Comparison of ENCODE assay signal across 1 mouse cellular context in genomic region chr5:125391609-125392008, GRCm38 (mm10).
TF ChIP-seq lines count a peak whose summit lies in the region.

No protein-coding gene starts in this region.

TF ChIP-seq in MEL, 35 proteins besides CTCF, POLR2A, EP300 and RAD21:
- no peak for TF ChIP-seq POLR2AphosphoS2 (IDR thresholded peaks at IDR 0.05; ENCODE audit: low read length)
- peak; percentile 84 for TF ChIP-seq MYC (IDR thresholded peaks at IDR 0.05; ENCODE audit: low read depth, low read length)
- no peak for TF ChIP-seq NRF1 (IDR thresholded peaks at IDR 0.05; ENCODE audit: insufficient read depth, low read depth, low read length, poor library complexity, severe bottlenecking)
- 0 out of 2 replicates have a peak, but pooled peaks have one; percentile 15 for TF ChIP-seq ZC3H11A (IDR thresholded peaks at IDR 0.05; ENCODE audit: low read depth, low read length)
- TF ChIP-seq JUND (IDR thresholded peaks at IDR 0.05; ENCODE audit: low read depth, low read length): no peak
- TF ChIP-seq USF2 (IDR thresholded peaks at IDR 0.05; ENCODE audit: borderline replicate concordance in 1 of 2, insufficient read depth in 1 of 2, low read depth in 1 of 2, low read length in 2 of 2): no peak
- TF ChIP-seq ZMIZ1 (IDR thresholded peaks at IDR 0.05; ENCODE audit: low read depth, low read length): no peak
- no peak for TF ChIP-seq CHD1 (IDR thresholded peaks at IDR 0.05; ENCODE audit: low read depth, low read length)
- peak; percentile 75; the same call in 1 of the 2 replicates for TF ChIP-seq SIN3A (IDR thresholded peaks at IDR 0.05; ENCODE audit: low read length)
- TF ChIP-seq BHLHE40 (IDR thresholded peaks at IDR 0.05; ENCODE audit: borderline replicate concordance, low read depth, low read length): peak; percentile 80
- no peak for TF ChIP-seq NELFE (IDR thresholded peaks at IDR 0.05; ENCODE audit: low read depth, low read length)
- no peak for TF ChIP-seq E2F4 (IDR thresholded peaks at IDR 0.05; ENCODE audit: borderline replicate concordance, low read depth, low read length)
- peak; percentile 97 for TF ChIP-seq RCOR1 (IDR thresholded peaks at IDR 0.05; ENCODE audit: low read depth, low read length)
- peak; percentile 86 for TF ChIP-seq ETS1 (IDR thresholded peaks at IDR 0.05; ENCODE audit: low read depth, low read length)
- peak; percentile 98 for TF ChIP-seq MEF2A (IDR thresholded peaks at IDR 0.05; ENCODE audit: extremely low read depth, insufficient replicate concordance, low read depth, low read length, poor library complexity, severe bottlenecking)
- peak; percentile 83 for TF ChIP-seq MAX (IDR thresholded peaks at IDR 0.05; ENCODE audit: low read length)
- TF ChIP-seq HCFC1 (IDR thresholded peaks at IDR 0.05; ENCODE audit: low read depth, low read length): 0 out of 2 replicates have a peak, but pooled peaks have one; percentile 46
- TF ChIP-seq KAT2A (conservative IDR thresholded peaks at IDR 0.05; ENCODE audit: low read depth, low read length): peak; percentile 44; the same call in 1 of the 2 replicates
- TF ChIP-seq TAL1 (IDR thresholded peaks at IDR 0.05; ENCODE audit: low read length): no peak
- TF ChIP-seq GATA1 (IDR thresholded peaks at IDR 0.05; ENCODE audit: low read depth, low read length): no peak
- TF ChIP-seq USF1 (IDR thresholded peaks at IDR 0.05; ENCODE audit: low read depth, low read length): peak; percentile 39; the same call in 1 of the 2 replicates
- TF ChIP-seq TCF12 (IDR thresholded peaks at IDR 0.05; ENCODE audit: low read depth, low read length): peak; percentile 22; the same call in 1 of the 2 replicates
- TF ChIP-seq ELF1 (IDR thresholded peaks at IDR 0.05; ENCODE audit: low read depth, low read length): 0 out of 2 replicates have a peak, but pooled peaks have one; percentile 12
- no peak for TF ChIP-seq MYB (IDR thresholded peaks at IDR 0.05; ENCODE audit: low read depth, low read length)
- TF ChIP-seq GABPA (IDR thresholded peaks at IDR 0.05; ENCODE audit: low read depth, low read length): 0 out of 2 replicates have a peak, but pooled peaks have one; percentile 26
- TF ChIP-seq MAFK (IDR thresholded peaks at IDR 0.05; ENCODE audit: borderline replicate concordance, low read depth, low read length): no peak; the same call in 1 of the 2 replicates
- TF ChIP-seq TBP (IDR thresholded peaks at IDR 0.05; ENCODE audit: low read depth, low read length): no peak
- TF ChIP-seq MXI1 (IDR thresholded peaks at IDR 0.05; ENCODE audit: low read depth, low read length): peak; percentile 72
- no peak for TF ChIP-seq CHD2 (IDR thresholded peaks at IDR 0.05; ENCODE audit: low read length)
- TF ChIP-seq ZNF384 (IDR thresholded peaks at IDR 0.05; ENCODE audit: low read depth, low read length): peak; percentile 68
- TF ChIP-seq ZKSCAN1 (IDR thresholded peaks at IDR 0.05; ENCODE audit: low read depth, low read length): no peak
- no peak for TF ChIP-seq SMC3 (IDR thresholded peaks at IDR 0.05; ENCODE audit: low read depth, low read length)
- no peak for TF ChIP-seq UBTF (IDR thresholded peaks at IDR 0.05; ENCODE audit: borderline replicate concordance, insufficient read depth, low read depth, low read length)
- no peak for TF ChIP-seq POLR2AphosphoS5 (IDR thresholded peaks at IDR 0.05; ENCODE audit: borderline replicate concordance, low read depth, low read length)
- no peak for TF ChIP-seq MAZ (IDR thresholded peaks at IDR 0.05; ENCODE audit: low read depth, low read length)
